Mouse (Mus musculus) activated CD4-positive, CD25-positive, alpha-beta regulatory T cell (primary cell): ENCODE data around the gene Rsph10b. TPM values are rescaled to one million over a fixed set of nuclear protein-coding genes. Genes with fewer than 3 reads are reported as not detected.

ENCODE experiments used
- polyA plus RNA-seq, 2 experiments: library from polyadenylated mRNA; unstranded; fragments of 100-300 nt; shearing (Covaris generic); gene quantifications; one replicate each; pipeline ENCODE4 v1.2.1; 2017

The Rsph10b gene
- polyA plus RNA-seq, result under 1 TPM; 0.39 to 0.76 TPM

GRCm38 (mm10) chr5:143932831-143933230, at the start of gene Rsph10b:
Rsph10b (plus strand) TSS chr5:143933035.

GRCm38 (mm10) chr5:143897635-143898330, 35.1 kb upstream of the Rsph10b start, which contains the start of gene Ankrd61:
Ankrd61 (minus strand) TSS chr5:143897685.

DNA sequence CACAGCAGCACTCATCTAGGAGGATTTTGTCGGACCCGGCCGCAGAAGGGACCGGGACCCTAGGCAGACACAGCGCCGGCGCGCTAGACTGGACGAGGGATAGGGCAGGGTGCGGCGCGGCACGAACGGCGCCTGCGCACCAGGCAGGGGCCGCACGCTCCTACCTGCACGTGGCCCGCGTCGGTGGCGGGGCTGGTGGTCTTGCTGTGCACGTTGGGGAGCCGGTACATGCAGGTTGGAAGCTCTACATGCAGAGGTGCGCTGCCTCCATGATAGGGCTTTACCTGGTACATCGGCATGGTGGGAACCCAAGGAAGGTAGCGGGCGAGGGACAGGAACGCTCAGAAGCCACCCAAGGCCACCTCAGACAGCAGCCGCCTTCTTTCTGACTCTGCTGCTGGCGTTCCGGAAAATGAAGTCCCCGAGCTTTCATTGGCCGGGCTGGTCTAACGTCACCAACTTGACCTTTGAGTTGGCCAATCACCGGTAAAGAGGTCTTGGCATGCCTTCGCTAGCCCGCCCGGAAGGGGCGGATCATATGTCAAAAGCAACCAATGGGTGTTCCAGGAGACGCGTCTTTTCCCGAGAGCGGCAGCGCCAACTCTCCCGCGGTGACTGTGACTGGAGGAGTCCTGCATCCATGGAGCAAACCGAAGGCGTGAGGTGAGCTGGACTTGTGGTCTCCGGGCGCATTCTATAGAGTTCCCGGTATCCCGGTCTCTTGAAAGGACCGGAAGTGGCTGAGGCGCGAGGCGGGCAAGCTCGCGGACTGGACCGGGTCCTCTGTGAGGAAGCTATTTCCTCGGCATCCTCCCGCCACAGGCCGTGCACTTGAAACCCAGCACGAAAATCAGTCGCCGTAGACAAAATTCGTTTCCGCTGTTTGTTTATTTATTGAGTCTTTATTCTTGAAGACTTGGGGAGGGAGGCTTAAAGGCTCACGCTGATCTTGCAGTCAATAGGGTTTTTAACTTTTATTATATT, 23.1 kb upstream of the Rsph10b start, which contains the start of the genes Aimp2 and Pms2:
Aimp2 (minus strand) TSS at position 431 of the 984 bp plus-strand sequence.
Pms2 (plus strand) TSS at position 548 of the 984 bp plus-strand sequence.

GRCm38 (mm10) chr5:143927875-143928274, 5.0 kb upstream of the Rsph10b start, which contains the start of gene Gm42421:
Gm42421 (plus strand) TSS chr5:143928175.

GRCm38 (mm10) chr5:144014551-144015311, 81.9 kb downstream of the Rsph10b start, which contains the start of gene Ccz1:
Ccz1 (minus strand) TSS chr5:144014877.

GRCm38 (mm10) chr5:144026620-144027263, 93.9 kb downstream of the Rsph10b start, which contains the start of gene Ocm:
Ocm (minus strand) TSS chr5:144026670.

Other genes starting within 250 kb of the Rsph10b start
- 10 to 100 TPM; 18.9 to 20.2 TPM for gene Usp42, start 200.8 kb upstream of the Rsph10b start, polyA plus RNA-seq
- gene Eif2ak1, start 115.2 kb upstream of the Rsph10b start, polyA plus RNA-seq, result 10 to 100 TPM; 46.0 to 64.6 TPM
- under 1 TPM; 0.31 to 0.47 TPM for gene Ankrd61, start 35.4 kb upstream of the Rsph10b start, polyA plus RNA-seq
- gene Aimp2, start 23.2 kb upstream of the Rsph10b start, polyA plus RNA-seq, result 10 to 100 TPM; 35.8 to 53.9 TPM
- gene Pms2, start 23.1 kb upstream of the Rsph10b start, polyA plus RNA-seq, result 10 to 100 TPM; 26.9 to 37.6 TPM
- 1 to 10 TPM in 1 of 2 experiments, not detected in 1; 1.3 TPM for gene Gm42421, start 4.9 kb upstream of the Rsph10b start, polyA plus RNA-seq
- 10 to 100 TPM; 79.7 to 87.8 TPM for gene Ccz1, start 81.8 kb downstream of the Rsph10b start, polyA plus RNA-seq
- gene Ocm, start 93.6 kb downstream of the Rsph10b start, polyA plus RNA-seq, result not detected
- 10 to 100 TPM in 1 of 2 experiments, 1 to 10 TPM in 1; 6.1 to 12.4 TPM for gene Lmtk2, start 167.4 kb downstream of the Rsph10b start, polyA plus RNA-seq